In genomic region chr4:139858635-139859176, GRCm38 (mm10) we compare ENCODE assay signal across 7 mouse cellular contexts. TPM values are rescaled to one million over a fixed set of nuclear protein-coding genes. Genes with fewer than 3 reads are reported as not detected.
DNase-seq lines count a peak whose midpoint lies in the region; ATAC-seq lines count a peak whose summit lies in the region.

No protein-coding gene starts in this region.

- 2% methylated on average over 13 of the region's 13 CpGs for WGBS in intestine, embryonic 15.5 days
- 3% methylated on average over 13 of the region's 13 CpGs for WGBS in midbrain, embryonic 15.5 days

- no peak overlapping the region for H3K9ac ChIP-seq in intestine, embryonic 15.5 days
- H3K9ac ChIP-seq in midbrain, embryonic 15.5 days = no peak overlapping the region

- peak; percentile 53; the same call in 1 of the 2 replicates for ATAC-seq in intestine, embryonic 15.5 days
- peak; percentile 77 for ATAC-seq in midbrain, embryonic 15.5 days (replicated peaks)

- DNase-seq in adrenal gland, postnatal 14 days = peak; percentile 93
- DNase-seq in embryo, embryonic 10.5 days (ENCODE audit: low spot score) = peak; percentile 87
- peak; percentile 95 for DNase-seq in gastrocnemius, postnatal 10 days
- DNase-seq in left cerebral cortex, postnatal 14 days (ENCODE audit: low spot score in 2 of 2) = peak; percentile 83 to 90
- DNase-seq in spleen, adult 18-20 months = peak; percentile 55 to 83

- H3K27ac ChIP-seq in intestine, embryonic 15.5 days = no peak overlapping the region
- H3K27ac ChIP-seq in midbrain, embryonic 15.5 days = no peak overlapping the region

- H3K4me2 ChIP-seq in intestine, embryonic 15.5 days (replicated peaks) = no peak overlapping the region
- no peak overlapping the region for H3K4me2 ChIP-seq in midbrain, embryonic 15.5 days

- peaks cover 28% of the 10 kb centered on the region for H3K27me3 ChIP-seq in intestine, embryonic 15.5 days (replicated peaks)
- peaks cover 21% of the 10 kb centered on the region for H3K27me3 ChIP-seq in midbrain, embryonic 15.5 days (replicated peaks)

- no peaks in the 10 kb centered on the region for H3K9me3 ChIP-seq in intestine, embryonic 15.5 days
- H3K9me3 ChIP-seq in midbrain, embryonic 15.5 days = no peaks in the 10 kb centered on the region

- no peak overlapping the region for H3K4me3 ChIP-seq in intestine, embryonic 15.5 days (replicated peaks)
- no peak overlapping the region for H3K4me3 ChIP-seq in midbrain, embryonic 15.5 days

- no peaks in the 10 kb centered on the region for H3K36me3 ChIP-seq in intestine, embryonic 15.5 days
- no peaks in the 10 kb centered on the region for H3K36me3 ChIP-seq in midbrain, embryonic 15.5 days (replicated peaks)

- H3K4me1 ChIP-seq in intestine, embryonic 15.5 days (replicated peaks) = no peaks in the 10 kb centered on the region
- H3K4me1 ChIP-seq in midbrain, embryonic 15.5 days = no peaks in the 10 kb centered on the region

- intact Hi-C loops in left cerebral cortex, postnatal 14 days (cut with DNase I) = loop anchor here (1.0 to 10.0 kb wide), 3 partner anchors 174 to 354 kb away; no protein-coding TSS in a partner anchor

RNA-seq across cellular contexts. Expression of gene Pax7, which starts 25.4 kb away (rescaled TPM):
- total RNA-seq in adrenal gland, postnatal 14 days (2021) = not detected in 2 replicates
- 10 to 100 TPM in 1 of 2 experiments, 1 to 10 TPM in 1; 8.3 to 11.3 TPM for total RNA-seq in gastrocnemius, postnatal 10 days (2021)
- not detected in 2 replicates for polyA plus RNA-seq in intestine, embryonic 15.5 days (2015; fragmentation: Nextera tagmentation; extraction: Ambion mirVana)
- total RNA-seq in left cerebral cortex, postnatal 14 days (2021) = not detected
- 3.5 and 3.8 TPM in 2 replicates for polyA plus RNA-seq in midbrain, embryonic 15.5 days (2015; fragmentation: Nextera tagmentation; extraction: Ambion mirVana)
